Mouse (Mus musculus) cortical plate, adult 2 months (tissue): ENCODE measurements around the gene Cxcr5. TPM values are rescaled to one million over a fixed set of nuclear protein-coding genes. Genes with fewer than 3 reads are reported as not detected.

Experiments used
- H3K27ac ChIP-seq: fragments of 200-500 bp; 2 replicates; pipeline ENCODE4 v1.5.1; 2012; ENCODE audit warnings: low read length, control low read depth, inconsistent platforms; ENCODE audit not compliant: insufficient read depth
- H3K4me1 ChIP-seq: fragments of 200-500 bp; 2 replicates; pipeline ENCODE4 v1.6.1; 2011; ENCODE audit warnings: low read length; ENCODE audit not compliant: control insufficient read depth, insufficient read depth
- H3K4me3 ChIP-seq: fragments of 200-500 bp; 2 replicates; pipeline ENCODE4 v1.5.1; 2011; ENCODE audit warnings: mild to moderate bottlenecking, low read length, control low read depth; ENCODE audit not compliant: insufficient read depth
- CTCF ChIP-seq: fragments of 200-500 bp; IDR thresholded peaks from 2 replicates; pipeline ENCODE4 v1.5.1; 2011; ENCODE audit warnings: mild to moderate bottlenecking, control low read depth, low read length; ENCODE audit not compliant: insufficient read depth; ENCODE audit errors: extremely low read depth
- POLR2A ChIP-seq: fragments of 200-500 bp; IDR thresholded peaks from 2 replicates; pipeline ENCODE4 v1.6.1; 2011; ENCODE audit warnings: mild to moderate bottlenecking, low read length, control low read depth; ENCODE audit not compliant: insufficient read depth; ENCODE audit errors: extremely low read depth
- polyA plus RNA-seq: library from polyadenylated mRNA; depleted of rRNA; stranded (reverse); fragments of >200 nt; gene quantifications from 2 replicates; pipeline ENCODE4 v1.2.3, GENCODE M21; 2012; rRNA removed

Cxcr5 gene
- polyA plus RNA-seq, 1 experiment, result 0.06 TPM

DNA sequence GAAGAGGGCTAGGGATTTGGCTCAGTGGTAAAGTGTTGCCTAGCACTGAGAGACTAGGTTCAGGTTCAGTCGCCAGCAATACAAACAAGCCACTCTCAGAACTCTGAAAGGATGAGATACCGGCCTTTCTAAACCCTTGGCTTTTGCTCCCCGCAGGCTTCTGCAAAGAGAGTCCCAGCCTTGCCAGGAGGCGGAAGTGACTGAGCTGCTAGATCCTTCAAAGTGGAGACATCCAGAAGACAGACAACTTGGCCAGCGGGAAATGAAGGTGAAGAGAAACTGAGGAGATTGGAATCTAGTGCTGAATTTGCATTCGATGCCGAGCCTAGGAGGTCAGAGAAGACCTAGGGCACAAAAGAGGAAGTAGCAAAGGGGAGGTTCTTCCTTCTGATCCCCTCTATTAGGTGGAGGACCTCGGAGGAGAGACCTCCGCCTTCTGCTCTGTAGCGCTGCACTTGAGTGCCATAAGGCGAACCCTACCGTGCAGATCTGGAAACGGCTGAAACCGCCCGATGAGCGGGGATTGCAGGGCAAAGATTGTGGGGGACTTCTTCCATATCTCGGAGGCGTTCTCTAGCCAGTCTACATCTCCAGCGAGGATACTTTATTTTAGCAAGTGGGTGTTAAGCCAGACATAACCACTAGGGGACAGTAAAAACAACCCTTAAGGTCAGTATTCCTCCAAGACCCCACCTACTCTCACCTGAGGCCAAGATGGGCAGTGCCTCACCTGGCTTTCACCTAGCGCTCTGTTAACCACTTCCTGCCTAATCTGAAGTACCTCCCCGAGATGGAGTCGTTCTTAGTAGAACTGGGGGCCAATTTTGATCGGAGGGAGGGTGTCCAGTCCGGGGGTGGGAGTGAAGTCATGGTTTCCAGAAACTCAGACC, 84.1 kb downstream of the Cxcr5 start:
- TF ChIP-seq CTCF, result peak; percentile 70
- no peak for TF ChIP-seq POLR2A
- Histone ChIP-seq H3K4me1 (no peaks in the 10 kb centered on the region), H3K4me3 (peak overlapping the region; percentile 78), H3K27ac (no peak overlapping the region)

DNA sequence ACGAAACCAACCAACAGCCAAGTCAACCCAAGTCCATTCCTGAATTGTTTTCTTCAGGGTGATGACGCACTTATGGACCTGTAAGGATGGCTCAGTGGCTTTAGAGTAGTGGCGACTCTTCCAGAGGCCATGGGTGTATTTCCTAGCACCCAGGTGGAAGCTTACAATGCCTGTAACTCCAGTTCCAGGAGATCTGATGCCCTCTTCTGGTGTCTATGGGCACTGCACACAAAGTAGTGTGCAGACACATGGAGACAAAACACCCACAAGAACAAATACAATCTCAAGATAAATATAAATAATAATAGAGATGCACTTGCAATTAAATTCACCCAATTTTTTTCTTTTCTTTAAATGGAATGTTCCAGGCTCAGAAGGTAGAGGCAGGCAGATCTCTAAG, 85.7 kb downstream of the Cxcr5 start:
- no peak overlapping the region for H3K27ac ChIP-seq
- H3K4me3 ChIP-seq, result no peak overlapping the region
- TF ChIP-seq CTCF (peak; percentile 22; the same call in 1 of the 2 replicates), POLR2A (no peak)
- no peaks in the 10 kb centered on the region for H3K4me1 ChIP-seq

DNA sequence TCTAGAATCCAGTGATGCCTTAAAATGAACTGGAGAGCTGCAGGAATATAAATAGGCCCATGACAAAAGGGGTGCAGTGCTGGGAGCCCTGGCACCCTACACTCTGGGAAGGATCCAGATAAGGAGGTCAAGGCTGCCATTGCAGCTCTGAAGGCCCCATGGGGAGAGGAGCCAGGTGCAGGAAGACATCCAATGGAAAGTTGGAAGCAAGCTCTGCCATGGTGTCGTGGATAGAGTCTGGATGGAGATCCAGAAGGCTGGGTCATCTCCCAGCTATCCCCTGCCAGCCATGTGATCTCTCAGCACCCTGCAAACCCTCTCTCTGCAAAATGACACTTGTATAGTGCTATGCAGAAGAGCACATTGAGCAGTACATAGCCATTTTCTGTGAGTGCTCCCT, 87.3 kb downstream of the Cxcr5 start:
- H3K27ac ChIP-seq, result no peak overlapping the region
- TF ChIP-seq CTCF (no peak), POLR2A (no peak)
- no peaks in the 10 kb centered on the region for H3K4me1 ChIP-seq
- no peak overlapping the region for H3K4me3 ChIP-seq

DNA sequence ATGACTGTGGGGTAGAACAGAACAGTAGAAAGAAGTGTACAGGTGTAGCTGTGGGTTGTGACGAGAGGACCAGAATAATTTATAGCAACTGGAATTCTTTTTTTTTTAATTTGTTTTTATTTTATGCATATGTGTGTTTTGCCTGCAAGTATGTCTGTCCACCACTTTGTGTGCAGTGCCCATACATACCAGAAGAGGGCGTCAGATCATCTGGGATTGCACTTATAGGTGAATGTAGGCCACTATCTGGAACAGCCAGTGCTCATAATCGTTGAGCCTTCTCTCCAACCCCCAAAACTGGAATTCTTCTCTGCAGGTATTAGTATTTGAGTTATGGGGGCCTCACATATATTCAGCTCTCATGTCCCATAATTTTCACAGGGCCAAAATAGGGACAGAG, 88.5 kb downstream of the Cxcr5 start:
- H3K27ac ChIP-seq, result no peak overlapping the region
- no peak for TF ChIP-seq POLR2A
- no peak for TF ChIP-seq CTCF
- no peaks in the 10 kb centered on the region for H3K4me1 ChIP-seq

DNA sequence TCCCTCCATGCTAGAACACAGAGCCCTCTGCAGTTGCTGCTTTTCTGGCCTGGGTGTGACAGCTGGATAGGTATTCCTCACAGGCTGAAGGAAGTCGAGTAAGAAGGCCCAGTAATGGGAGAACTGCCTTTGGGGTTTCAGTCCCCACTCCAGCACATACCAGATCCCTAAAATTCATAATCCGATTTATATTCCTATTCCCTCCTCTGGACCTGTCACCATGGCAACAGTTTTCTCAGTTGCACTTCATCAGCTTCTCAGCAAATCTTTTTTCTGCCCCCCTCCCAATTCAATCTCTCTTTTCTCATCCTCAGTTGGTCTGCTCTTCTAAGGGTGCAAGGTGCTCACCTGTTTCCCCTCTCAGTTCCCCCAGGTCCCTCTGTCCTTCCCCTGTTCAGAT, 92.9 kb downstream of the Cxcr5 start:
- Histone ChIP-seq H3K4me1 (no peaks in the 10 kb centered on the region), H3K4me3 (no peak overlapping the region), H3K27ac (no peak overlapping the region)
- no peak for TF ChIP-seq CTCF
- TF ChIP-seq POLR2A, result no peak

More for the DNA sequence above, 88.5 kb downstream of the Cxcr5 start:
- no peak overlapping the region for H3K4me3 ChIP-seq

DNA sequence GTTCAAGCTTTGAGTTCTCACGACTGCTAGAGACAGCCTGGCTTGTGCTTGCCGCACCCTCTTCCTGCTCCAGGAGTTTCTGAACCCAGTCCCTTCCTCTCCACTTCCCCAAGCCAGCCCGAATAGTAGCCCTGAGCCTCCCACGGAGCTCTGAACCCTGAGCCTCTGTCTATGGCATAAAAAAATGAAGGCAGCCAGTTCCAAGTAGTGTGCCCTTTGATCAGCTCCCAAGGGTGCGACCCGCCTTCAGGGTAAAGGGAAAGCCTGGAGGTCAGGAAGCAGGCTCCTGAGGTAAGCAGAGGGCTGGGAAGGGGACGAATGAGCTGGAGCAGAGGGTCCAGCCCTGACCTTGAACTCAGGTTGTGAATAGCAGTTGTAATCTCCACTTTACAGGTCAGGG, 93.5 kb downstream of the Cxcr5 start:
- H3K4me3 ChIP-seq, result no peak overlapping the region
- H3K4me1 ChIP-seq, result no peaks in the 10 kb centered on the region
- H3K27ac ChIP-seq, result no peak overlapping the region
- TF ChIP-seq CTCF, result no peak
- no peak for TF ChIP-seq POLR2A

DNA sequence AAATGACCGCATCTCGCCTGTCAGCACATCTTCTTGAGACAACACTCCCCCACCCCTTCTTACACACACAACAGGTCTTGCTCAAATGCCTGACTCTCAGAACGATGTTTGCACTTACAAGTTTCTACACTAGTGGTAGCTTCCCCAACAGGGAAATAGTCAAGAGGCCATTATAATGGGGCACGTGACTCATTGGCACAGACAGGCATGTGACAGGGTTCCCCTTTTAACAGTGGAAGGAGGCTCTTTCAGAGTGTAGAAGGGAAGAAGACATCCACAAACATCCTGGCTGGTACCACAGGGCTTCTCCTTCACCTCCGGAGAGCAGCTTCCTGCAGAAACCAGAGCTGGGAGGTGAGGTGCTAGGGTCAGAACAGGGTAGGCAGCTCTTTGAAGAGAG, 99.7 kb downstream of the Cxcr5 start:
- Histone ChIP-seq H3K27ac (no peak overlapping the region), H3K4me3 (no peak overlapping the region), H3K4me1 (0 out of 2 replicates have a peak, but pooled peaks cover 2% of the 10 kb centered on the region)
- TF ChIP-seq CTCF (no peak), POLR2A (no peak)

Other genes starting within 250 kb of the Cxcr5 start
- 203 and 213 TPM in 2 replicates for gene C2cd2l, start 241.6 kb downstream of the Cxcr5 start, polyA plus RNA-seq
- gene Dpagt1, start 235.9 kb downstream of the Cxcr5 start, polyA plus RNA-seq, result 18.0 and 19.3 TPM in 2 replicates
- gene H2afx, start 227.2 kb downstream of the Cxcr5 start, polyA plus RNA-seq, result 64.8 and 68.3 TPM in 2 replicates
- 30.5 and 31.2 TPM in 2 replicates for gene Hmbs, start 217.6 kb downstream of the Cxcr5 start, polyA plus RNA-seq
- gene Vps11, start 200.2 kb downstream of the Cxcr5 start, polyA plus RNA-seq, result 42.2 and 43.2 TPM in 2 replicates
- gene Hyou1, start 182.4 kb downstream of the Cxcr5 start, polyA plus RNA-seq, result 55.4 and 56.7 TPM in 2 replicates
- gene Slc37a4, start 165.0 kb downstream of the Cxcr5 start, polyA plus RNA-seq, result 49.9 and 58.8 TPM in 2 replicates
- 559 and 574 TPM in 2 replicates for gene Rps25, start 154.7 kb downstream of the Cxcr5 start, polyA plus RNA-seq
- 83.8 and 88.1 TPM in 2 replicates for gene Trappc4, start 154.3 kb downstream of the Cxcr5 start, polyA plus RNA-seq
- gene Ccdc84, start 143.3 kb downstream of the Cxcr5 start, polyA plus RNA-seq, result 46.7 and 48.0 TPM in 2 replicates
- 0.04 TPM in 1 of 2 replicates, not detected in the other for gene Foxr1, start 120.7 kb downstream of the Cxcr5 start, polyA plus RNA-seq
- 0.11 TPM in 1 of 2 replicates, not detected in the other for gene Upk2, start 106.9 kb downstream of the Cxcr5 start, polyA plus RNA-seq
- 13.8 and 14.6 TPM in 2 replicates for gene Bcl9l, start 79.1 kb downstream of the Cxcr5 start, polyA plus RNA-seq
- gene Ddx6, start 43.0 kb upstream of the Cxcr5 start, polyA plus RNA-seq, result 35.0 and 35.1 TPM in 2 replicates
- gene Treh, start 111.4 kb upstream of the Cxcr5 start, polyA plus RNA-seq, result 0.10 and 0.21 TPM in 2 replicates
- 112 and 131 TPM in 2 replicates for gene Phldb1, start 173.3 kb upstream of the Cxcr5 start, polyA plus RNA-seq
- 47.2 and 48.6 TPM in 2 replicates for gene Arcn1, start 206.0 kb upstream of the Cxcr5 start, polyA plus RNA-seq
- gene Ift46, start 206.0 kb upstream of the Cxcr5 start, polyA plus RNA-seq, result 91.1 and 95.5 TPM in 2 replicates
- gene Tmem25, start 237.4 kb upstream of the Cxcr5 start, polyA plus RNA-seq, result 111 and 117 TPM in 2 replicates
- gene Ttc36, start 241.2 kb upstream of the Cxcr5 start, polyA plus RNA-seq, result 0.61 and 0.62 TPM in 2 replicates